Mouse (Mus musculus): Measurements from ENCODE around the gene Dnase2b. TPM values are rescaled to one million over a fixed set of nuclear protein-coding genes. Genes with fewer than 3 reads are reported as not detected.

The Dnase2b gene
- polyA plus RNA-seq, 1 experiment = 0.04 TPM

DNA sequence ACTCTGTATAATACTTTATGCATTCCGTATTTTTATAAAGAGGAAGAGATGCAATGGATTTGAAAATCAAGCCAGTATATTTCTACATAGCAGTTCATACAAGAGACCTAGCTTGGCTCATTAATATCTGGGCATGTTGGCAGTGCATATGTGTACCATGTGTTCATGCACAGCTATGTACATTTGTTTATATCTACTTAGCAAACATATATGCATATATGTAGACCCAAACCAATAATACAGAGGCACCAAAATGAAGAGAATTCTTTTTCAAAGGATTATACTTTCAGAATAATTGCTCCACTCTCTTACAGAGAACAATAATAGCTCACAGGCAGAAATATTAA lies 50.4 kb downstream of the Dnase2b start:
- H3K4me1 ChIP-seq (ENCODE audit: control insufficient read depth, insufficient read depth, low read length) = no peaks in the 10 kb centered on the region
- DNase-seq = no peak
- WGBS = 90% methylated on average over 1 of the region's 1 CpGs
- H3K4me3 ChIP-seq (replicated peaks; ENCODE audit: extremely low read depth, low read depth, low read length) = no peak overlapping the region
- TF ChIP-seq CTCF (IDR thresholded peaks at IDR 0.05; ENCODE audit: insufficient read depth, low read length) (no peak), POLR2A (IDR thresholded peaks at IDR 0.05; ENCODE audit: borderline replicate concordance, extremely low read depth, low read depth, low read length) (no peak)

DNA sequence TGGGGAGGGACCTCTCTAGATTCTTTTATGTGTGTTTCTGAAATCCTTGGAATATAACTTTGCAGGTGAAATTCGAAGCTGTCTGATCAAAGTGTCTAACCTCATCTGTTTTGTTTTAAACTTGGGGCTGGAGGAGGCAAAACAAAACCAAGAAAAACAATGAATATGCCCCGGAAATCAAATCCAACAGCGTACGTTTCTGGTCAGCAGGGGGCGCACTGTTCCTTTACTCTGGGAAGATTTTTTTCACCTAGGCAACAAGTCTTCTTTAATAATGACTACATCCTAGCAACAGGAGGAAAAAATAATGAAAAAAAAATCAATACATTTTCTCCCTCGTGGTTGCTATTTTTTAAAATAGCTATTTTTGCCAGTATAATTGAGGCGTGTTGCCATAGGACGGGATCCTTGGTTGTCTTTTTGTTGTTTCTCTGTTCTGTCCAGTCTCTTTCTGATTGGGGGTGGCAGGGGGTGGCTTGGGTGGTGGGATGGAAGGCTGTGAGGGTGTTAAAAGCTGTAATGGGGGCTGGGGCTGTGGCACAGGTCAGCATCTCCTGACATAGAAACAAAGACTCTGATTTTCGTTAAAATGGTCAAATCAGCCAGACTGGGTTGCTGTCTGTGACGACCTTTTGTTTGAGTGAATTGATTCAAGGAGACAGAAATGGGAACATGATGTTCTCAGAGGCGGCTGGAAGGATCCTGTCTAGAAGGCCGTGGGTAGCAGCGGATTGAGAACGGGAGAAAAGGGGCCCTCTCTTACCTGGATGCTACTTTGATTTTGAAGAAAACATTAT lies 50.9 kb downstream of the Dnase2b start:
- H3K4me1 ChIP-seq (ENCODE audit: control insufficient read depth, insufficient read depth, low read length) = no peaks in the 10 kb centered on the region
- WGBS = 39% methylated on average over 14 of the region's 14 CpGs

DNA sequence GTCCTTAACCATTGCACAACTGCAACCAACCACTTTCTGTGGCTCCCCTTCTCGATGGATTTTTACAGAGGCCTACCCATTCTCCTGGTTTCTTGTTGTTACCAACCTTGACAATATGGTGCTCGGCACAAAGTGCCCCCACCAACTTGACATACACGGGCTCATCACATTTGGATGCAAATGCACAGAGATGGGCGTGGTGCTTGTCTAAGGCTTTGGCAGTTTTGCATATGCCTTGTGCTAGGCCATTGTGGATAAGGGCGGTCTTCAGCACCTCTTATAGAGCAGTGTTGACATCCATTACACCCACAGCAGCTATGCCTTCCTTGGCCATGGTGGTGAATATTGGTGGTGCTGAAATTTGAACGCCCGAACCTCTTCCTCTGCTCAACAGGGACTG lies 52.5 kb downstream of the Dnase2b start:
- no peaks in the 10 kb centered on the region for H3K4me1 ChIP-seq (ENCODE audit: control insufficient read depth, insufficient read depth, low read length)
- DNase-seq = no peak
- TF ChIP-seq POLR2A (IDR thresholded peaks at IDR 0.05; ENCODE audit: borderline replicate concordance, extremely low read depth, low read depth, low read length) (no peak), CTCF (IDR thresholded peaks at IDR 0.05; ENCODE audit: insufficient read depth, low read length) (no peak)
- no peak overlapping the region for H3K4me3 ChIP-seq (replicated peaks; ENCODE audit: extremely low read depth, low read depth, low read length)
- 91% methylated on average over 7 of the region's 7 CpGs for WGBS

More for the DNA sequence above, 50.9 kb downstream of the Dnase2b start:
- peak; percentile 50 for TF ChIP-seq CTCF (IDR thresholded peaks at IDR 0.05; ENCODE audit: insufficient read depth, low read length)
- TF ChIP-seq POLR2A (IDR thresholded peaks at IDR 0.05; ENCODE audit: borderline replicate concordance, extremely low read depth, low read depth, low read length) = no peak
- H3K4me3 ChIP-seq (replicated peaks; ENCODE audit: extremely low read depth, low read depth, low read length) = no peak overlapping the region
- DNase-seq = peak; percentile 60

DNA sequence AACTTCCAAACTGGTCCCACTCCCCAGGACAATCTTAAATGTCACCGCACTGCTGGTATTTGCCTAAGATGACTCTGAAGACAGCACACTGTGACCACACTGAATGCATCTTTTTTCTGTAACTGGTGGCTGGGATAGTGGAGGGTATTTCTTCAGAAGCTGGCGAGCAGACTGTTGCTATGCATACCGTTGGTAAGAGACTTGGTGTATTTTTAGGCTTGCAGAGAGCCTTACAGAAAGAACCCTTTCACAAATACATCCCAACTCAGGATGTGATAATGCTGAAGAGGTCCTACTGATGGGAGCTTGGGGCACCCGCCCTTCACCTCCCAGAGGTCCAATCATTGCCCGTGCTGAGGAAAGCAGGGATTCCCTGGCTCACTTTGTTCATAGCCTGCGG lies 57.9 kb downstream of the Dnase2b start:
- Histone ChIP-seq H3K4me1 (ENCODE audit: control insufficient read depth, insufficient read depth, low read length) (no peaks in the 10 kb centered on the region), H3K4me3 (replicated peaks; ENCODE audit: extremely low read depth, low read depth, low read length) (no peak overlapping the region)
- DNase-seq = no peak
- WGBS = 80% methylated on average over 6 of the region's 6 CpGs
- no peak for TF ChIP-seq POLR2A (IDR thresholded peaks at IDR 0.05; ENCODE audit: borderline replicate concordance, extremely low read depth, low read depth, low read length)
- no peak for TF ChIP-seq CTCF (IDR thresholded peaks at IDR 0.05; ENCODE audit: insufficient read depth, low read length)

DNA sequence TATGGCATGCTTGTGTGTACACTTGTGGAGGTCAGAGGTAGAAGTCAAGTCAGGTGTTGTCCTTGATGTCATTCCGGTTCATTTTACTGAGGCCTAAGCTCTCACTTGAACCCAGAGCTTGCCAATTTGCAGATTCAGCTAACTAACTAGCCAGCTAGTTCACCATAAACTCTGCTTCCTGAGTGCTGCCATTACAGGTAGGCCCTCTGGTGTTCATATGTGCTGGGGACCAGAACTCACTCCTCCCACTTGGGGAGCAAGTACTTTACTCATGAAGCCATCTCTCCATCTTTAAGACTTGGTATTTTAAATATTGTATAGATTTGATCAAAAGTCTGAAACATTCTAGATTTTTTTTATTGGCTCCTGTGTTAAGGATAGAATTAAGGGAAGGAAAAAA lies 58.8 kb downstream of the Dnase2b start:
- TF ChIP-seq CTCF (IDR thresholded peaks at IDR 0.05; ENCODE audit: insufficient read depth, low read length) = no peak
- TF ChIP-seq POLR2A (IDR thresholded peaks at IDR 0.05; ENCODE audit: borderline replicate concordance, extremely low read depth, low read depth, low read length) = no peak
- Histone ChIP-seq H3K4me1 (ENCODE audit: control insufficient read depth, insufficient read depth, low read length) (no peaks in the 10 kb centered on the region), H3K4me3 (replicated peaks; ENCODE audit: extremely low read depth, low read depth, low read length) (no peak overlapping the region)
- 81% methylated on average over 1 of the region's 1 CpGs for WGBS
- DNase-seq = no peak

DNA sequence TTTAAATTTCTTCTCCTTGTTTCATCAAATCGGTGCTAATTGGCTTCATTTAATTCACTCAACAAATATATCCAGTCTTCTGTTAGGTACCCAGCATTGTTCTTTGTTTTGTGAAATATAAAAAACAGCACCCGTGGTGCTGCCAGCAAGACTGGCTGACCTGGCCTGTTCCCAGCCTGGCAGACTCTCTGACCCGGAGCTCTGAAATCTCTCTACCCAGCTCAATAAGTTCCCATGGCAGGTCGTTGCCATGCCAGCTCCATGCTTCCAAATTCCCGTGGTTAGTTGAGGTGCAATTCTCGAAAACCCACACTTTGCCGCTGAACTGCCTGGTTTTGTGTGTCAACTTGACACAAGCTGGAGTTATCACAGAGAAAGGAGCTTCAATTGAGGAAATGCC lies 60.6 kb downstream of the Dnase2b start:
- WGBS = 80% methylated on average over 7 of the region's 7 CpGs
- Histone ChIP-seq H3K4me1 (ENCODE audit: control insufficient read depth, insufficient read depth, low read length) (no peaks in the 10 kb centered on the region), H3K4me3 (replicated peaks; ENCODE audit: extremely low read depth, low read depth, low read length) (no peak overlapping the region)
- DNase-seq = no peak
- TF ChIP-seq POLR2A (IDR thresholded peaks at IDR 0.05; ENCODE audit: borderline replicate concordance, extremely low read depth, low read depth, low read length) = no peak
- TF ChIP-seq CTCF (IDR thresholded peaks at IDR 0.05; ENCODE audit: insufficient read depth, low read length) = no peak

DNA sequence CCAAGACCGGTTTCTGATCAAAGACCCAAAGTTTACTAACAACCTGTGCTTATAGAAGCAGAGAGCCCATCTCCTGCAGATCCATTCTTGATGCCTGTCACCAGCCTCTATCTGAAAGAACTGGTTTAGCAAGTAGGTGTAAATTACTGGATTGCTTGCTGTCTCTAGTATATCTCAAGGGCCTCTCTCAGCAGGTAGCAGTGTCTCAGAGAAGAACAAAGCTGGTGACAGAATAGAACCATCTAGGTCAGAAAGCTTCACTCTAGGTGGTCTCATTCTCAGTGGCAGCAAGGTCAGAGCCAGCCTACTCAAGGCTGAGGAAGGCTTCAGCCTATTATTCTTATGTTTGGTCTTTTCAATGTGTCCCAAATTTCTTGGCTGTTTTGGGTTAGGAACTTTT lies 71.8 kb downstream of the Dnase2b start:
- H3K4me1 ChIP-seq (ENCODE audit: control insufficient read depth, insufficient read depth, low read length) = no peaks in the 10 kb centered on the region
- H3K4me3 ChIP-seq (replicated peaks; ENCODE audit: extremely low read depth, low read depth, low read length) = no peak overlapping the region
- no peak for DNase-seq
- TF ChIP-seq CTCF (IDR thresholded peaks at IDR 0.05; ENCODE audit: insufficient read depth, low read length) (no peak), POLR2A (IDR thresholded peaks at IDR 0.05; ENCODE audit: borderline replicate concordance, extremely low read depth, low read depth, low read length) (no peak)
- 18% methylated on average over 1 of the region's 1 CpGs for WGBS

DNA sequence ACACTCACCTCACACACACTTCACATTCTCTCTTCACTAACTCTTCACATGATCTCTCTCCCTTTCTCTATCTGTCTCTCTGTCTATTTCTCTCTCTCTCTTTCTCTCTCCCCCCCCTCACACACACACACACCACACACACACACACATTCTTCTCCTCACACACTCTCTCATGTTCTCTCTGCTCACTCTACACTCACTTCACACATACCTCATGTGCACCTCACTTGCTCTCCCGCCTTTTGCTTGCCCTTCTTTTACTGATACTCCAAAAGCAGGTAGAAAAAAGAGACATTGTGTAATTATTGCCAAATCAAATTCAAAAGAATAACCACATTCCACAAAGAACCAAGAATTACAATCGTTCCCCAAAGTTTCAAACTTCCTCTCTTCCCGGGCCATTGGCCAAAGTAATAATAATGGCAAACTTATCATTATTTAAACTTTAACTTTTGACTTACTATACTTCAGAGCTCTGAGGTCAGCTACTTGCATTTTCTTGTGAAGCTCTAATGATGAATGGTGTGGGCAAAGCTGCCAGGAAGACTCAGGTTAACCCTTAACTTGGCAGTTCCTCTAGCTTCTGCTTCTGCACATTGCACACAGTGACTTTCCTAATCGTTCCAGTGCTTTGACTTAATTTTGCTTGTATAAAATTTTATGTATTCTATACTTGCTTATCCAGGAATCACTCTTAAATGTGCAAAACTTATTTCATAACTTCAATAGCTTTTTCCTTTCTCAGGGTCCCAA lies 74.7 kb downstream of the Dnase2b start:
- 37% methylated on average over 4 of the region's 4 CpGs for WGBS
- TF ChIP-seq POLR2A (IDR thresholded peaks at IDR 0.05; ENCODE audit: borderline replicate concordance, extremely low read depth, low read depth, low read length) (no peak), CTCF (IDR thresholded peaks at IDR 0.05; ENCODE audit: insufficient read depth, low read length) (no peak)
- no peak for DNase-seq

DNA sequence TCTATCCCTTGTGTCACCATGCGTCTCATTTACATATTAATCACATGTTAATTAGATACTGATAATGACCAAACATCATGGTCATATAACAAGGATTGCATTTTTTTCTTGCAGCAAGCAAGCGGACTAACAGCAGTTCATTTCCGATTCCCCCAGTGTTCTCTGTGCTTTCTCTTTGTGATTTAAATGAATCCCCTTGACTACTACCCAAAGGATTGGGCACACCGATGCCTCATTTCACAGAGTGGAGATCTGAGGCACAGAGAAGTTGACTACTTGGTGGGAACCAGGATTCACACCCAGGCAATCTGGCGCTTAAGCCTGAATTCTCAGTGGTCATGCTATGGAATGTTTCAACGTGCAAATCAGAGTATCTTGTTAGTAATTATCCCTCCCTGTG lies 80.4 kb downstream of the Dnase2b start:
- Histone ChIP-seq H3K4me3 (replicated peaks; ENCODE audit: extremely low read depth, low read depth, low read length) (no peak overlapping the region), H3K4me1 (ENCODE audit: control insufficient read depth, insufficient read depth, low read length) (no peaks in the 10 kb centered on the region)
- WGBS = 69% methylated on average over 6 of the region's 6 CpGs
- TF ChIP-seq POLR2A (IDR thresholded peaks at IDR 0.05; ENCODE audit: borderline replicate concordance, extremely low read depth, low read depth, low read length) (no peak), CTCF (IDR thresholded peaks at IDR 0.05; ENCODE audit: insufficient read depth, low read length) (no peak)
- DNase-seq = no peak

More for the DNA sequence above, 74.7 kb downstream of the Dnase2b start:
- H3K4me1 ChIP-seq (ENCODE audit: control insufficient read depth, insufficient read depth, low read length) = no peaks in the 10 kb centered on the region
- H3K4me3 ChIP-seq (replicated peaks; ENCODE audit: extremely low read depth, low read depth, low read length) = no peak overlapping the region

Other genes starting within 250 kb of the Dnase2b start
- gene Ssx2ip, start 211.0 kb downstream of the Dnase2b start, polyA plus RNA-seq (2012; rRNA removed) = 5.9 and 7.2 TPM in 2 replicates
- 4.9 and 5.6 TPM in 2 replicates for gene Ctbs, start 165.8 kb downstream of the Dnase2b start, polyA plus RNA-seq (2012; rRNA removed)
- gene Spata1, start 115.8 kb downstream of the Dnase2b start, polyA plus RNA-seq (2012; rRNA removed) = 0.85 and 0.88 TPM in 2 replicates
- gene Gng5, start 115.8 kb downstream of the Dnase2b start, polyA plus RNA-seq (2012; rRNA removed) = 341 and 495 TPM in 2 replicates
- gene Rpf1, start 94.2 kb downstream of the Dnase2b start, polyA plus RNA-seq (2012; rRNA removed) = 7.0 and 10.4 TPM in 2 replicates
- gene Uox, start 45.2 kb downstream of the Dnase2b start, polyA plus RNA-seq (2012; rRNA removed) = 0.40 and 0.82 TPM in 2 replicates
- not detected in 2 replicates for gene 4930503B20Rik, start 35.7 kb upstream of the Dnase2b start, polyA plus RNA-seq (2012; rRNA removed)
- gene Samd13, start 70.0 kb upstream of the Dnase2b start, polyA plus RNA-seq (2012; rRNA removed) = 0.11 and 0.17 TPM in 2 replicates
- gene Prkacb, start 197.4 kb upstream of the Dnase2b start, polyA plus RNA-seq (2012; rRNA removed) = 21.2 and 26.1 TPM in 2 replicates
- gene Ttll7, start 236.8 kb upstream of the Dnase2b start, polyA plus RNA-seq (2012; rRNA removed) = 7.0 and 9.2 TPM in 2 replicates